Mouse (Mus musculus) layer of hippocampus, adult 2 months (tissue): ENCODE data around the gene Auts2. TPM values are rescaled to one million over a fixed set of nuclear protein-coding genes. Genes with fewer than 3 reads are reported as not detected.

Experiments used
- DNase-seq, 2 experiments: peaks; one replicate each; pipeline ENCODE4 v3.0.0; 2022; ENCODE audit warnings: low spot score in 2 of 2
- H3K27ac ChIP-seq: fragments of 200-600 bp; 2 replicates; pipeline ENCODE4 v1.8.1; 2022
- H3K4me3 ChIP-seq: fragments of 200-600 bp; 2 replicates; pipeline ENCODE4 v1.8.1; 2022; ENCODE audit warnings: mild to moderate bottlenecking
- CTCF ChIP-seq: fragments of 200-600 bp; conservative IDR thresholded peaks from 2 replicates; pipeline ENCODE4 v1.8.1; 2022; ENCODE audit warnings: antibody characterized with exemption, mild to moderate bottlenecking, moderate library complexity
- total RNA-seq, 2 experiments: library from RNA; stranded (reverse); gene quantifications; 2 replicates each; pipeline ENCODE4 v1.2.3; 2021

Auts2 gene
- total RNA-seq, 2 experiments from 2014 or later = 157 to 188 TPM

GRCm38 (mm10) chr5:131533815-131534214 lies 1009.3 kb downstream of the Auts2 start:
- DNase-seq = peak; percentile 75 to 76
- TF ChIP-seq CTCF = peak; percentile 98
- Histone ChIP-seq H3K4me3 (peak overlapping the region; percentile 66), H3K27ac (peak overlapping the region; percentile 68)

GRCm38 (mm10) chr5:131531744-131532552 lies 1011.2 kb downstream of the Auts2 start:
- Histone ChIP-seq H3K4me3 (peak overlapping the region; percentile 48), H3K27ac (peak overlapping the region; percentile 68)
- no peak for DNase-seq
- TF ChIP-seq CTCF = no peak

GRCm38 (mm10) chr5:131530828-131531227 lies 1012.3 kb downstream of the Auts2 start:
- DNase-seq = no peak
- Histone ChIP-seq H3K27ac (peak overlapping the region; percentile 62), H3K4me3 (peak overlapping the region; percentile 46)
- no peak for TF ChIP-seq CTCF

- no peak overlapping the region for H3K27ac ChIP-seq
- no peak for TF ChIP-seq CTCF
Measured at GRCm38 (mm10) chr5:131526666-131527065, 1016.5 kb downstream of the Auts2 start.

GRCm38 (mm10) chr5:131524900-131525465 lies 1018.2 kb downstream of the Auts2 start:
- no peak overlapping the region for H3K27ac ChIP-seq
- no peak for TF ChIP-seq CTCF
- DNase-seq = no peak
- no peak overlapping the region for H3K4me3 ChIP-seq

More at GRCm38 (mm10) chr5:131526666-131527065, 1016.5 kb downstream of the Auts2 start:
- DNase-seq = no peak
- H3K4me3 ChIP-seq = no peak overlapping the region

- no peak for DNase-seq
- no peak overlapping the region for H3K27ac ChIP-seq
- TF ChIP-seq CTCF = no peak
- no peak overlapping the region for H3K4me3 ChIP-seq
Measured at GRCm38 (mm10) chr5:131519560-131519959, 1023.6 kb downstream of the Auts2 start.

- no peak overlapping the region for H3K4me3 ChIP-seq
- TF ChIP-seq CTCF = no peak
- no peak for DNase-seq
- H3K27ac ChIP-seq = no peak overlapping the region
Measured at GRCm38 (mm10) chr5:131517677-131518076, 1025.5 kb downstream of the Auts2 start.

GRCm38 (mm10) chr5:131515707-131516407 lies 1027.3 kb downstream of the Auts2 start:
- TF ChIP-seq CTCF = no peak
- H3K4me3 ChIP-seq = no peak overlapping the region
- no peak for DNase-seq
- peak overlapping the region; percentile 39; the same call in 1 of the 2 replicates for H3K27ac ChIP-seq

- H3K27ac ChIP-seq = no peak overlapping the region
Measured at GRCm38 (mm10) chr5:131513753-131514152, 1029.4 kb downstream of the Auts2 start.

GRCm38 (mm10) chr5:131512617-131513016 lies 1030.5 kb downstream of the Auts2 start:
- TF ChIP-seq CTCF = no peak
- Histone ChIP-seq H3K4me3 (no peak overlapping the region), H3K27ac (peak overlapping the region; percentile 32; the same call in 1 of the 2 replicates)
- no peak for DNase-seq

More at GRCm38 (mm10) chr5:131513753-131514152, 1029.4 kb downstream of the Auts2 start:
- no peak overlapping the region for H3K4me3 ChIP-seq
- no peak for TF ChIP-seq CTCF
- DNase-seq = no peak

GRCm38 (mm10) chr5:131510659-131511058 lies 1032.5 kb downstream of the Auts2 start:
- Histone ChIP-seq H3K4me3 (no peak overlapping the region), H3K27ac (no peak overlapping the region)
- DNase-seq = no peak
- TF ChIP-seq CTCF = no peak

GRCm38 (mm10) chr5:131509315-131509714 lies 1033.8 kb downstream of the Auts2 start:
- Histone ChIP-seq H3K4me3 (no peak overlapping the region), H3K27ac (no peak overlapping the region)
- no peak for DNase-seq
- no peak for TF ChIP-seq CTCF

GRCm38 (mm10) chr5:131498865-131499264 lies 1044.3 kb downstream of the Auts2 start:
- no peak overlapping the region for H3K27ac ChIP-seq
- no peak for DNase-seq
- no peak overlapping the region for H3K4me3 ChIP-seq
- TF ChIP-seq CTCF = peak; percentile 62
